Mouse (Mus musculus): Measurements from ENCODE around the gene Slc1a2.

- no peak for TF ChIP-seq CTCF (IDR thresholded peaks at IDR 0.05; ENCODE audit: insufficient read depth, low read length)
- TF ChIP-seq POLR2A (IDR thresholded peaks at IDR 0.05; ENCODE audit: borderline replicate concordance, extremely low read depth, low read depth, low read length) = no peak
These were observed 167.6 kb downstream of the Slc1a2 start for GRCm38 (mm10) chr2:102825961-102826633.
